Mouse (Mus musculus): Measurements from ENCODE around the gene Xpc.

- TF ChIP-seq MAFK (IDR thresholded peaks at IDR 0.05; ENCODE audit: insufficient read depth, low read depth, low read length) (no peak), CHD2 (IDR thresholded peaks at IDR 0.05; ENCODE audit: low read depth, low read length) (no peak)
Measured at GRCm38 (mm10) chr6:91541276-91541675, 25.6 kb upstream of the Xpc start.
